Mouse (Mus musculus): ENCODE results near the gene Rrbp1.

The Rrbp1 gene

GRCm38 (mm10) chr2:143916229-143916628, 94.8 kb downstream of the Rrbp1 start:
- DNase-seq (ENCODE audit: low read depth), result peak; percentile 80

DNA sequence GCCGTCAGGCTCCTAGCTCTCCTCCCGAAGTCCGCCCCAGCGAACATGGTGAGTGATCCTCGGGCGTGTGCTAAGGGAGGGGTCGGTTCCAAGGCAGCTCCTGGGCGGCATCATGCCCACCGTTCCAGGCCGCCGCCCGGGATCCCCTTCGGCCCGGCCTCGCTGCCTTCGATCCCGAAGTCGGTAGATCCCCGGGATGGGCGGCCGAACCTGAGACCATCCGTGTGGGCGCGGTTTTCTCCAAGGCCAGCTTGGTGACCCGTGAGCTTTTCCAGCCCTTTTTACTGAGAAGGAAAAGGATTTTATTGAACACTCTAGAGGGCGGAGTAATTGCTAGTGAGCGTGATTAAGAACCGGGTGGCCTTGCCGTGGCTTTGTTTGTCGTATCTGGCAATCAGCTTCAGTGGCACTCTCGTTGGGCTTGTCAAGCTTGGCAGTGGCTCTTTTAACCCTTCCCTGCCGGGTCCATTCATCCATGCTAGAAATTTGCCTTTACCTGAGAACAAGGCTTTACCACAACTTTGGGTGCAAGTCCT, 95.4 kb downstream of the Rrbp1 start:
- DNase-seq (ENCODE audit: low read depth), result no peak

GRCm38 (mm10) chr2:143914760-143915599, 96.1 kb downstream of the Rrbp1 start, which contains the start of gene Dstn:
Gene Dstn, plus strand, starts transcription at chr2:143915320.
- DNase-seq (ENCODE audit: low read depth), result peak; percentile 89

DNA sequence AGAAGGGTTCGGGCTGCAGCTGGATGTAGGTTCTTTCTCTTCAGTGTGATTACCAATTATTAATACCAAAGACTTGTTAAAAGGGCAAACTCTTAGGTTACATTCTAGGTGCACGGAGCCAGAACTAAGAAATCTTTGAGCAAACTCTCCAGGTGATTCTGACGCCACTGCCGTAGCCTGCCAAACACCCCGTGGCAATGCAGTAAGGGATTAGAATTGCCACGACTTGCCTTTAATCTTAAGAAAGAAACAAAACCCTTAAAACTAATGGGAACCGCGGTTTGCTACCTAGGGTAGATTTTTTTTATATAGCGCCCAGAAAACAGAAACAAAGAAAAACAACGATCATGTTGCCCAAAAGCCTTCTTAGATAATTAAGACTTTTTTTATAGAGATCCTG, 96.8 kb downstream of the Rrbp1 start:
- DNase-seq (ENCODE audit: low read depth), result no peak

- no peak for DNase-seq (ENCODE audit: low read depth)
Observed at GRCm38 (mm10) chr2:143912199-143912598, 98.9 kb downstream of the Rrbp1 start.

- DNase-seq (ENCODE audit: low read depth), result no peak
Observed at GRCm38 (mm10) chr2:143909230-143909629, 101.8 kb downstream of the Rrbp1 start.

DNA sequence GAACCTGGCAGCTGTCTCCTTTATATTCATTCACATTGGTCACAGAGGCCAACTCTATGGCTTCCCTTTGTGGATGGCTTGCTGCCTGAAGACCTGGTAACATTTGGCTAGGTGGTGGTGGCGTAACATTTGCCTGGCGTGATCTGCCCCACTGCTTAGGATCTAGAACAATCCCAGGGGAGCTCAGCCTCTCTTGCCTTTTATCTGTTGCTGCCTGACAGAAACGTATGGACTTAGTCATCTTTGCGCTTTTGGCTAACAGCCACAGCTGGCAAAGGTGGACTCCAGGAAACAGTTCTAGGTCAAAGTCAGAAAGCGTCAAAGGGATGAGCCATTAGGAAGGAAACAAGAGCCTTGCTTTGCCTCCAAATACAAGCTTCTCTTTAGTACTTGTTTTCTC, 106.2 kb downstream of the Rrbp1 start:
- no peak for DNase-seq (ENCODE audit: low read depth)

DNA sequence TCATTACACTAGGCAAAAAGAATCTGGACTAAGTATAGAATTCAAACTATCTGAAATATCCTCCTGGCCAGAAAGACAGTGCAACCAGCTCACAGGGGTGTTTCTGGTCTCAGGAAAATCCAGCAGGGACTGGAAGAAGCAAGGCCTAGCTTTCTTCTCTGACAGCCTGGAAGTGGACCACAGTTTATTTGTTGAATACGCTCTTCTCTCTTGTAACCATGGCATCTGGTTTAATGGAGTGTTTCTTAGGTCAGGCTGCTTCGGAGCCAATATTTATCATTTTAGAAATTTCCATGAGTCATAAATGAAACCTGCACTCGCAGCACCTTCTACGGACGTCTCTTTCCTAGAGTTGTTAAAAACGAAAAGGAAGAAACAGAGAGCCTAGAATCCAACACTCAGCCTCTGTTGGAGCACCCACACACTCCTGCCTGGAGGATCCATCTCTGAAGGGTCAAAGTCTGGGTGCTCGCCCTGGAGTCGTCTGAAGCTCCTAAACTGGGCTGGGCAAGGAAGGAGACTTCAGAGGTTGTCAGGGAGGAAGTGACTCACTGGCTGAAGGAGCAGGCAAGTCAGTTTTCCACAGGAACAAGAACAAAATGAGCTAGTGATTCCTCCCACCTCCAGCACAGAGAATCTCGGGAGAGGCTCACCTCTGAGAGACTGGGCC, 107.6 kb downstream of the Rrbp1 start:
- DNase-seq (ENCODE audit: low read depth), result no peak

GRCm38 (mm10) chr2:143900821-143901351, 110.2 kb downstream of the Rrbp1 start:
- DNase-seq (ENCODE audit: low read depth), result no peak

DNA sequence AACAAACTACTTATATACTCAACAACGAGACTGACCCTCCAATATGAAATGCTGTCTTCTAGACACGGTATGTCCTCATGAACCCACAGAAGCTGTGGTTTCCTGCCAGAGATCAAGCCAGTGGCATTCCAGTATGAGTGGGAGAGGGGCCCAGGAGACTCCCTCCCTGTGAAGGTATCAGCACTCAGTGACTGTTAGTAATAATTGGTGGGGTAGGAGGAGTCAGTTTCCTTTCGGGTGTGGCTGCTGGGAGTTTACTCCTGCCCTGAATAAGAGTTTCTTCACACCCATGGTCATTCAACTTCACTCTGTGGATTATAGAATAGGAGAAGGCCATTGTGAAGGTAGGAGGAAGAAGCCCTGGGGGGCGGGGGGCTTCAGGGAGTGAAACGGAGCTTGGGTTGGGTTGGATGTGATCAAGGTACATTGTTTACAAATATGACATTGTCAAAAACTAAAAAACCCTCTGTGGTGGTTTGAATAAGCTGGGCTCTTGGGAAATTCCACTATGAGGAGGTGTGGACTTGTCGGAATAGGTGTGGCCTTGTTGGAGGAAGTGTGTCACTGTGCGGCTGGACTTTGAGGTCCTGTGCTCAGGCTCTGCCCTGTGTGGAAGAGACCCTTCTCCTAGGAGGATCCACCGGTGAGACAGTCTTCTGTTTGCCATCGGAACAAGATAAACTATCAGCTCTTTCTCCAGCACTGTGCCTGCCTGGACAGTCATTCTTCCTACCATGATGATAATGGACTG, 111.4 kb downstream of the Rrbp1 start:
- no peak for DNase-seq (ENCODE audit: low read depth)
